Mouse (Mus musculus) heart, adult 9 months (tissue): Measurements from ENCODE around the gene Selenop.
"Not testable (repeated sequence)": the region's sequence is repeated elsewhere in the genome, so short reads cannot be mapped to it uniquely, and the experiment has no call there.

ENCODE experiments used
- DNase-seq, 2 experiments: peaks; one replicate each; pipeline ENCODE4 v3.0.0; 2022; ENCODE audit warnings: low spot score in 2 of 2

Gene Selenop

GRCm38 (mm10) chr15:3268247-3268646 is at the start of gene Selenop:
TSS of gene Selenop (plus strand) at chr15:3268547.
- no peak for DNase-seq

- not testable (repeated sequence) for DNase-seq
Measured at GRCm38 (mm10) chr15:3218668-3219067, 49.7 kb upstream of the Selenop start.

GRCm38 (mm10) chr15:3222803-3223437 is 45.4 kb upstream of the Selenop start:
- DNase-seq = no peak

- DNase-seq = no peak
Measured at GRCm38 (mm10) chr15:3226573-3226972, 41.8 kb upstream of the Selenop start.

GRCm38 (mm10) chr15:3228185-3228584 is 40.2 kb upstream of the Selenop start:
- DNase-seq = peak; percentile 78 to 87

- no peak for DNase-seq
Measured at GRCm38 (mm10) chr15:3228990-3229389, 39.4 kb upstream of the Selenop start.

GRCm38 (mm10) chr15:3231004-3231403 is 37.3 kb upstream of the Selenop start:
- no peak for DNase-seq

- DNase-seq = peak in 1 of 2 experiments; percentile 64
Measured at GRCm38 (mm10) chr15:3232168-3232835, 36.0 kb upstream of the Selenop start.

- peak in 1 of 2 experiments; percentile 52 for DNase-seq
Measured at GRCm38 (mm10) chr15:3233837-3234551, 34.4 kb upstream of the Selenop start.

- no peak for DNase-seq
Measured at GRCm38 (mm10) chr15:3236338-3236737, 32.0 kb upstream of the Selenop start.

GRCm38 (mm10) chr15:3237963-3238362 is 30.4 kb upstream of the Selenop start:
- no peak for DNase-seq

GRCm38 (mm10) chr15:3245036-3245435 is 23.3 kb upstream of the Selenop start:
- DNase-seq = peak in 1 of 2 experiments; percentile 35

- DNase-seq = peak in 1 of 2 experiments; percentile 28
Measured at GRCm38 (mm10) chr15:3250620-3251019, 17.7 kb upstream of the Selenop start.

GRCm38 (mm10) chr15:3251031-3251717 is 17.2 kb upstream of the Selenop start:
- peak; percentile 44 to 71 for DNase-seq

- no peak for DNase-seq
Measured at GRCm38 (mm10) chr15:3251718-3252067, 16.7 kb upstream of the Selenop start.

GRCm38 (mm10) chr15:3259025-3259424 is 9.3 kb upstream of the Selenop start:
- DNase-seq = no peak

- no peak for DNase-seq
Measured at GRCm38 (mm10) chr15:3260309-3260708, 8.0 kb upstream of the Selenop start.

- DNase-seq = no peak
Measured at GRCm38 (mm10) chr15:3262883-3263282, 5.5 kb upstream of the Selenop start.

- DNase-seq = no peak
Measured at GRCm38 (mm10) chr15:3264293-3264692, 4.1 kb upstream of the Selenop start.

- no peak for DNase-seq
Measured at GRCm38 (mm10) chr15:3264828-3265227, 3.5 kb upstream of the Selenop start.

GRCm38 (mm10) chr15:3269496-3269895 is 1.1 kb downstream of the Selenop start:
- DNase-seq = no peak

GRCm38 (mm10) chr15:3269996-3270645 is 1.8 kb downstream of the Selenop start:
- DNase-seq = peak in 1 of 2 experiments; percentile 32
